Mouse (Mus musculus): ENCODE measurements at regions not wholly inside any gene's neighbourhood (a gene's known extent, or its start where the extent isn't known, plus 50 kb on each side); places are given as distances from the start of the nearest gene placed in this dataset.

- TF ChIP-seq ZNF384 (IDR thresholded peaks at IDR 0.05; ENCODE audit: low read depth, low read length) = no peak
- TF ChIP-seq HCFC1 (IDR thresholded peaks at IDR 0.05; ENCODE audit: borderline replicate concordance, insufficient read depth, low read length) = no peak
- no peak for TF ChIP-seq MAFK (IDR thresholded peaks at IDR 0.05; ENCODE audit: insufficient read depth, low read depth, low read length)
- no peak for TF ChIP-seq CHD2 (IDR thresholded peaks at IDR 0.05; ENCODE audit: low read depth, low read length)
- no peak for TF ChIP-seq ZC3H11A (IDR thresholded peaks at IDR 0.05; ENCODE audit: borderline replicate concordance, low read depth, low read length)
These were observed 80.0 kb upstream of the Rasgrp1 start for GRCm38 (mm10) chr2:117422756-117423155.
